Mouse (Mus musculus): ENCODE results near the gene Gpr18.

Gpr18 gene

GRCm38 (mm10) chr14:121949897-121950296 is 34.3 kb upstream of the Gpr18 start:
- in situ Hi-C loops (cut with MboI; ENCODE audit: unreplicated experiment in 2 of 2), result no loop called here

DNA sequence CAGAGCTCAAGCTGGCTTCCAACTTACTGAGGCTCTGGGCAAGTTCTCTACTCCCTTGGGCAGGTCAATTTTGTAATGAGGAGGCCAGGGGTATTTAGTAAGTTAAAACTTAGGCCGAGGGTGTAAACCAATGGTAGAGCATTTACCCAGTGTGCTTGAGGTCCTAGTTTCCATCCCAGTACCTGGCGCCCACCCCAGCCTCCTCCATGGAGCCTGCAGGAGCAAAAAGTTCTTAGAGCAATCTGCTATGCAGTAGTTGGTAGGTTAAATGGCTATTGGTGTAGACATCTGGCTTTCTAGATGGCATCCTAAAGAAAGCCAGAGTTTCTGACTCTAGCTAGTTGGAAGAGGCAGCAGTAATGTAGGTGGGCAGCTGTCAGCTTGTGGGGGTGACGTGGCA is 33.9 kb upstream of the Gpr18 start:
- in situ Hi-C loops (cut with MboI; ENCODE audit: unreplicated experiment in 2 of 2), result no loop called here

DNA sequence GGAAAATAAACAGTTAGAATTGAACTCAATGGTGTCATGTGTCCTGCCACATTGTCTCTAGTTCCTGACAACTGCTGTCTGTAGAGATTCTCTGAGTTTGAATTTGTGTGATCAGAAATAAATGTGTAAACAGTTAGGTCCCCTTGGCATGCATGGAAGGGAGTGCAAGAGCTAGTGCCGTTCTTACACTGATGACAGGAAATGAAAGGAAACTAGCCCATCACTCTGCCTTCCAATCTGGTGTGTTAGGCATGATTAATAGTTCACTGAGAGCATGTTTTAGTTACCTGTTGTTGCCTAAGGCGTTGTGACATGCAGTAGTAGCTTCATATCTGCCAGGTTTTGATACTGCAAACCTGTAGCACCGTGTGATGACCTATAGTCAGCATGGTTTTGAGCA is 32.4 kb upstream of the Gpr18 start:
- in situ Hi-C loops (cut with MboI; ENCODE audit: unreplicated experiment in 2 of 2), result no loop called here

GRCm38 (mm10) chr14:121947201-121947760 is 31.7 kb upstream of the Gpr18 start:
- in situ Hi-C loops (cut with MboI; ENCODE audit: unreplicated experiment in 2 of 2), result no loop called here

- in situ Hi-C loops (cut with MboI; ENCODE audit: unreplicated experiment in 2 of 2), result no loop called here
These were observed 31.1 kb upstream of the Gpr18 start for GRCm38 (mm10) chr14:121946728-121947127.

- in situ Hi-C loops (cut with MboI; ENCODE audit: unreplicated experiment in 2 of 2), result no loop called here
These were observed 30.6 kb upstream of the Gpr18 start for GRCm38 (mm10) chr14:121946131-121946530.

- in situ Hi-C loops (cut with MboI; ENCODE audit: unreplicated experiment in 2 of 2), result loop anchor here in 1 of 2 experiments (5.0 to 10.0 kb wide), 2 partner anchors 48 to 185 kb away; no protein-coding TSS in a partner anchor
These were observed 24.0 kb upstream of the Gpr18 start for GRCm38 (mm10) chr14:121939582-121939981.

- in situ Hi-C loops (cut with MboI; ENCODE audit: unreplicated experiment in 2 of 2), result loop anchor here in 1 of 2 experiments (5.0 to 10.0 kb wide), 2 partner anchors 49 to 186 kb away; no protein-coding TSS in a partner anchor
These were observed 22.9 kb upstream of the Gpr18 start for GRCm38 (mm10) chr14:121938256-121939191.

GRCm38 (mm10) chr14:121937601-121938255 is 22.1 kb upstream of the Gpr18 start:
- in situ Hi-C loops (cut with MboI; ENCODE audit: unreplicated experiment in 2 of 2), result loop anchor here in 1 of 2 experiments (5.0 to 10.0 kb wide), 2 partner anchors 50 to 187 kb away; no protein-coding TSS in a partner anchor

DNA sequence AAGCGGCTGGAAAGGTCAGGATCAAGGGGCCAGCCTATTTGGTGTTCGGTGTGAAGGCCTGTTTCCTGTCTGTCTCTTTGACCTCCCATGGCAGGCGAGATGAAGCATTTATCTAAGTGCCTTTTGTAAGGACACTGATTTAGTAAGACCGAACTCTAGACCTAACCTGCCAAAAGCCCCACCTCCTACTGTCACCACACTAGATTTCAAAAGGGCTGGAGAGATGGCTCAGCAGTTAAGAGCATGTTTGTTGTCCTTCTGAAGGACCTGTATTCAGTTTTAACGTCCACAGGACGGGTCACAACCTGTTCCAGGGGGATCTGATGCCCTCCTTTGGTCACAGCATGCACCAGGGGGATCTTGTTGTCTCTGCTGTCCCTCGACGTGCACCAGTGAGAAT is 21.3 kb upstream of the Gpr18 start:
- in situ Hi-C loops (cut with MboI; ENCODE audit: unreplicated experiment in 2 of 2), result loop anchor here in 1 of 2 experiments (5.0 to 10.0 kb wide), 2 partner anchors 50 to 188 kb away; no protein-coding TSS in a partner anchor

- in situ Hi-C loops (cut with MboI; ENCODE audit: unreplicated experiment in 2 of 2), result loop anchor here in 1 of 2 experiments (5.0 to 10.0 kb wide), 2 partner anchors 51 to 188 kb away; no protein-coding TSS in a partner anchor
These were observed 20.8 kb upstream of the Gpr18 start for GRCm38 (mm10) chr14:121936356-121936755.

GRCm38 (mm10) chr14:121934597-121934946 is 19.0 kb upstream of the Gpr18 start:
- in situ Hi-C loops (cut with MboI; ENCODE audit: unreplicated experiment in 2 of 2), result loop anchor here (5.0 to 10.0 kb wide), 2 partner anchors 128 to 190 kb away; no protein-coding TSS in a partner anchor

DNA sequence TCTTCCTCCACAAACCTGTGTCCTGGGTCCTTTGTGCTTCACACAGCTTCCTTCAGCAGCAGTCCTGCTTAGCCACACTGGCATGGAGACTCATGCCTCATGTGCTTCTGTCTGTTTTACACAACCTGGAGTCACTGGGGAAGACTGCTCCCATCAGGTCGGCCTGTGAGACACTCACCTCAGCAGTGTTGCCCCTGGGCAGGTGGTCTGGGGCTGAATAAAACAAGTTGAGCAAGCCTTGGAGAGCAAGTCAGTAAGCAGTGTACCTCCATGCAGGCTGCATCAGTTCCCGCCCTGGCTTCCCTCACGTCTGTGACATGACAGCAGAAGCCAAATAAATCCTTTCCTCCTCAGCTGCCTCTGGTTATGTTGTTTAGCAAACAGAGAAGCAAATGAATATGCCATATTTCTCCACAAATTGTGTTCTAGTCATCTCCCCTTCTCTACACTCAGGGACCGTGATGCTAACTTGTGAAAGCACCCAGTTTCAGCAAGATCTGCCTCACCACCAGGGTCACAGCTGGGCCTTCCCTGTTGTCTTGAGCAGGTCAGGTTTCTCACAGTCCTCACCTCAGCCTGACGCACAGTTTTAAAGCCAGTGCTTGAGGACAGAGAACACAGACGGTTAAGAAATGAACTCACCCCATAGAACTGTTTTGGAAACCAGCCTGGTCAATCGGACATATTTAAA is 18.5 kb upstream of the Gpr18 start:
- in situ Hi-C loops (cut with MboI; ENCODE audit: unreplicated experiment in 2 of 2), result loop anchor here (5.0 to 10.0 kb wide), 2 partner anchors 128 to 191 kb away; no protein-coding TSS in a partner anchor

DNA sequence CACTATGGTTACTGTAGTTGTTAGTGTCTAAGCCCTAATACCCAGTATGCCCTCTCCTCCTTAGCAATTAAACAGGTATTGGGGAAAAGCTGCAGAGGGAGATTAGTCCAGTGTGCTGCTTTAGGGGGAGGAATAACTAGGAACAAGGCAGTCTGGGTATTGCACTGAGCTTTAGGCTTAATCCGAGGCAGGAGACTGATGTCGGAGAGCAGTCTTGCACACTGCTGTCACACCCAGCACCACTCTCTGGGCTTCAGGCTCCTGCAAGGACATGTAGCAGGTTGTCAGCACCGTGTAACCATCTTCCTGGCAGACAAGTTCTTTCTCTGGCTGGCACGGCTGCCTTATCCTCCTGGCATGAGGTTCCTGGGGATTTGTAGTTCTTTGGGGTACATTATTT is 16.6 kb upstream of the Gpr18 start:
- in situ Hi-C loops (cut with MboI; ENCODE audit: unreplicated experiment in 2 of 2), result loop anchor here (5.0 to 10.0 kb wide), 2 partner anchors 130 to 193 kb away; no protein-coding TSS in a partner anchor

- in situ Hi-C loops (cut with MboI; ENCODE audit: unreplicated experiment in 2 of 2), result loop anchor here (5.0 to 10.0 kb wide), 2 partner anchors 131 to 193 kb away; no protein-coding TSS in a partner anchor
These were observed 16.0 kb upstream of the Gpr18 start for GRCm38 (mm10) chr14:121931594-121931993.

DNA sequence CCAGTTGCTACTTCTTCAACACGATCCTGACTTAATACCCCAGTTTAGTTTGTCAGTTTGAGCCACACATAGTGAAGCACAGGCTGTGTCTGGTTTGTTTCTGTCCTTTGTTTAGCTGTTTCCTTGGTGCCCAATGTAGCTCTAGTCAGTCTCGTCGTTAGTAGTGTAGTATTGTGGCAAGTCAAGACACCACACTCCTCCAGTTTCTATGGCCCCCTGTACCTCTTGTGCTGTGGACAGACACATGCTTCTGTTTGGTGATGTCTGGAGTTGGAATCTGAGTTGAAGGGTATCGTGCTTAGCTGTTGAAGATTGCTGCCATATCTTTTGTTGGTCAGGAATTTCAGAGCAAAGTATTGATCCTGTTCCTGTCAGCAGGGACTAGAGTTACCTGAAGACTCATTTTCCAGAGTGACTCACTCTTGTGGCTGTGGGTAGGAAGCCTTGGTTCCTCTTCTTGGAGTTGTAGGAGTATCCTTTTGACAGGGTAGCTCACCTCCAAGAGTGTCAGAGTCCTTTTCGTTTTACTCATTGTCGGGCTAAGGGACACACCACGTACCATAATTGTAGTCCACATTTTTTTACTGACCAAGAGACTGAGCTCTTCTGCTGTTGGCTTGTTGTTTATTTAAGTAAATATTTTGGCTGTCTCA is 15.3 kb upstream of the Gpr18 start:
- in situ Hi-C loops (cut with MboI; ENCODE audit: unreplicated experiment in 2 of 2), result loop anchor here (5.0 to 10.0 kb wide), 2 partner anchors 131 to 194 kb away; no protein-coding TSS in a partner anchor

DNA sequence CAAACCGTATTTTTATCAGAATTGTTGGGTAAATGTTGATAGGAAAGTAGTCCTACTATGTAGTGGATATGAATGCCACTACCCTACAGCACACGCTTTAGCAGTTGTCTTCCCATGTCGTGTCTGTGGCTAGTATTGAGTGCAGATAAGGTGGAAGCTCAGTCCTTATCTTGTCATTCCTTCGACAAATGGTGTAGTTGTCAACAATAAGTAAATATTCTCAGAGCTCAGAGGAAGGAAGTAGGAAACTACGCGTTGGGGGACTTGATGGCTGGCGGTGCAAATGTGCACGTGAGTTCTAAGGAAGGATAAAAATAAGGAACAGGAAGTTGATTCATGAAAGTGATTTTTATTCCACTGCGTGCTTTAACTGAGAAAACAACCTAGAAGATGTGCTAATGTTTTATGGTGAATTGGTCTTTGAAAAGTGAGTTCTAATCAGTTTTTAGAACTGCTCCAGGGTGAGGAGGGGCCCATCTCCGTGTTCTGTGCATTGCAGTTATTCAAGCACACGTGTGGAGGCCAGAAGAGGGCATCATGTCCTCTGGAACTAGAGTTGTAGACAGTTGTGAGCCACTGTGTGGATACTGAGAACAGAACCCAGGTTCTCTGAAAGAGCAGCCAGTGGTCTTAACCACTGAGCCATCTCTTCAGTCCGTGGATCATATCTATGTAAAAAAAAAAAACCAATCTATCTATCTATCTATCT is 13.8 kb upstream of the Gpr18 start:
- in situ Hi-C loops (cut with MboI; ENCODE audit: unreplicated experiment in 2 of 2), result loop anchor here in 1 of 2 experiments (5.0 kb wide), 1 partner anchor 198 kb away; no protein-coding TSS in a partner anchor

DNA sequence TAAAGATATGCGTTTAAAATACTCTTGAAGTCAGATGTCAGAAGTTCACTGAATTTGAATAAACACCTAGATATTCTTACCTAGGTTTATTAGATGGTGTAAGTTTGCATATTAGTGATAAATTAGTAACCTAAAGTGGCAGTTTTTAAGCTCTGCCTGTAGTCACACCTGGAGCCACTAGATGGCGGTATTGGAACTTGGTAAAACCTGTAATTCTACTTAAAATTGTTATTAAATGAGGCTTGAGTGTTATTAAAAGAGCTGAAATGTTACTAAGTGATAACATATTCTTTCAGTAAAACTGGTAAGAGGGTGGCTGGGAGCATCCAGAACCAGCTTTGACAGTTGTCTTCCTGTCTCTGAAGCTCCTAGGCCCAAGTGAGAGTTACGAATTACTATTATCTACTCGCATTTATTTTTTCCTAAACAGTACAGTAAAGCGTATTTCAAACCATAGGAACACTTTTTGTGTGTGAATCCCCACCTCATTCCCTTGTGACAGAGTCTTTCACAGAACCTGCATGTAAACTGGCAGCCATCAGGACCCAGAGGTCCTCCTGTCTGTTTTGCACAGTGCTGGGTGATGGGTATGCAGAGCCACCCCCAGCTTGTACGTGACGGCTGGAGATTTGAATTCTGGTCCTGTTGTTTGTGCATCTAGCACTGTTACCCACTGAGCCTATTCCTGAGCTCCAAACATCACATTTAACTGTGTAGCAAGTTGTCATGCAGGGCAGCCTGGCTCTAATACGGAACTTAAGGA is 13.0 kb upstream of the Gpr18 start:
- in situ Hi-C loops (cut with MboI; ENCODE audit: unreplicated experiment in 2 of 2), result loop anchor here in 1 of 2 experiments (5.0 kb wide), 1 partner anchor 199 kb away; no protein-coding TSS in a partner anchor
